Mouse (Mus musculus) frontal cortex, adult 2 months (tissue): ENCODE measurements around the gene Aip. TPM values are rescaled to one million over a fixed set of nuclear protein-coding genes. Genes with fewer than 3 reads are reported as not detected.

Source experiments
- DNase-seq, 2 experiments: peaks; one replicate each; pipeline ENCODE4 v3.0.0; 2022; ENCODE audit warnings: low spot score in 1 of 2; ENCODE audit errors: extremely low spot score in 1 of 2
- polyA plus RNA-seq: library from polyadenylated mRNA; depleted of rRNA; stranded (reverse); fragments of >200 nt; gene quantifications from 2 replicates; pipeline ENCODE4 v1.2.3, GENCODE M21; 2012; rRNA removed

Gene Aip
- 162 and 174 TPM in 2 replicates for polyA plus RNA-seq

DNA sequence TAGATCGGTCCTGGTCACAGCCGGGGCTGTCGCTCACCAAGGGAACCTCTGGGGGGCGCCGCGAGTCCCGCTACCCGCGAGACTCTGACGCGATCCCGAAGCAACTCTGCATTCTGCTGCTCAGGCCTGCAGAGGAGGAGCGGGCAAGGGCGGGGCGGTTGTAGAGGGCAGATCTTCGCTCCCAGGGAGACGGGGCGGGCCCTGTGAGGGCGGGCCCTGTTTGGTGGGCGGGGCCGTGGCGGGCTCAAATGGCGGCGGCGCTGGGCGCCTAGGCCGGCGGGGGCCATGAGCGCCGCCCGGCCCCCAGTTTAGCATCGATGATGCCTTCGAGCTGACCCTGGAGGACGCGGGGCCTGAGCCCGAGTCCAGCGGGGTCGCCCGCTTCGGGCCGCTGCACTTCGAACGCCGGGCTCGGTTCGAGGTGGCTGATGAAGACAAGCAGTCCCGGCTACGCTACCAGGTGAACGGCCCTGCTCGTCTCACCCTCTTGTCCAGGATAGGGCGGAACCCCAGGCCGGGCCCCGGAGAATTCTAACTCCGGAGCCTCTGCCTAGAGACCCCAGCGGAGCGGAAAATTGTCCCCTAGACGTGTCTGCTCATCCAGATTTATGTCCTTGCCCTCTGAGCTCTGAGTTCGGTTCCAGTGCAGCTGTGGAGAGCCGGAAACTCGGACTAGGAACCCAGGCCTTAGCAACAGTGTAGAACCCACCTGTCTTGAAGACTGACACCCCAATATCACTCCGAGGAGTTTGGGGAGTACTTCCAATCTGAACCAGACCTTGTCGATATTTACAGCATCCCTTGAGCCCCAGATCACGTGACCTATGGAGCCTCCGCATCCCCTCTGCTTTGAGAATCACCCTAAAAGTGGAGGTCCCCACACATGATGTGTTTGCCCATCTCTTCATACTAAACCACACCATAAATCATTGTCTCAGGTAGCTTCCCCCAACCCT, at the start of gene Aip:
TSS of gene Aip (minus strand) at position 118 of the 956 bp plus-strand sequence.
- peak; percentile 96 to 98 for DNase-seq

DNA sequence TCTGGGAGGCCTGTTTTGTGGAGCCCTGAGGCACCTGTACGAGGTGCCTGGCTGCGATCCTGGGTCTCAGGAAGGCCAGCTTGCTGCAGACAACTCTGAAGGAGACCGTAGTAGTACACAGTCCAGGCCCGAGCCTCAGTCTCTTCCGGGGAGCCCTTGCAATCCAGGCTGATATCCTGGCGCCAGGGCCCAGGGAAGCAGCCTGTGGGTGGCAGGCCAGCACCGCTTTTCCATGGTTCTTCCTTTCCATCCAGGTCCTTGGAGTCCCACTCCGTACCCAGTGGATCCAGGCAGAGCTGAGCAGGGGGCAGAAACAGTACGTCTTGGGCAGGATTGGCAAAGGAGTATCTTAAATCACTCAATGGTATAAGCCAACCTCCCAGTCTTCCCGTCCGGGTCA, 47.3 kb upstream of the Aip start:
- no peak for DNase-seq

DNA sequence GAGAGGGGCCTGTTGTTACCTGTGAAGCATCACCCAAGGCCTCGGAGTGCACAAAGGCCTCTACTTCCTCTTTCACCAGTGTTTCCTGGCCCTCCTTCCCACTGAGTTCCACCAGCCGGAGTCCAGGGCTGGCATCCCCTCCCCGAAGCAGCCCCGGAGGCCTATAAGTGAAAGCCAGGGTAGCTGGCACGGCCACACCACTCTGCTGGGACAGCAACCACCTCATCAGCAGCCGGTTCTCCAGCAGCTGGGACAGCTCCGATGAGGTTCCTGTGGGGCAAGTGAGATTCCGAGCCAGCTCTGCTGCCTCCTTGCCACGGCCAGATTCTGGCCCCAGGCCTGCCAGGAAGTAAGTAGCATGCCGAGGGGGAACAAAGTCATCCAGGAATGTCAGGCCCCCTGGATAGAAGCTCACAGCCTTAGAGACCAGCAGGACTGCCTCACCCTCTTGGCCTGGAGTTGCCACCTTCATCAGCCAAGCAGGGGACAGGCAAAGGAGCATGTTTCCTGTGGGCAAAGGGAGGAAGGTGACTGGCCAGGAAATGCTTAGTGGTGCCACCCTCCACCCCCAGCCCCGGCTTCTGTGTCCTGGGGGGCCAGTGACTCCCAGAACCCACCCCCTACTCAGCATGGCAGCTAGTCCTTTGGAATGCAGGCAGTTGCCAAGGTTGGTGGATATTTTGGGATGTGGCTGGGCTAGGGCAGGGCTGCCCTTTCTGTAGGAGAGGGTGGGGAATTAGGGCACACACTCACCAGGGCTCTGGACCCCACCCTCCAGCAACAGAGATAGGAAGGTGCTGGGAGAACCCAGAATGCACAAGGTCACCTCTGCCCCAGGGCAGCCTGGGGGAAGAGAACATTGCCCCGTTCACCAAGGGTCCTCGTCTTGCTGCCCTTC, 46.0 kb upstream of the Aip start:
- no peak for DNase-seq

DNA sequence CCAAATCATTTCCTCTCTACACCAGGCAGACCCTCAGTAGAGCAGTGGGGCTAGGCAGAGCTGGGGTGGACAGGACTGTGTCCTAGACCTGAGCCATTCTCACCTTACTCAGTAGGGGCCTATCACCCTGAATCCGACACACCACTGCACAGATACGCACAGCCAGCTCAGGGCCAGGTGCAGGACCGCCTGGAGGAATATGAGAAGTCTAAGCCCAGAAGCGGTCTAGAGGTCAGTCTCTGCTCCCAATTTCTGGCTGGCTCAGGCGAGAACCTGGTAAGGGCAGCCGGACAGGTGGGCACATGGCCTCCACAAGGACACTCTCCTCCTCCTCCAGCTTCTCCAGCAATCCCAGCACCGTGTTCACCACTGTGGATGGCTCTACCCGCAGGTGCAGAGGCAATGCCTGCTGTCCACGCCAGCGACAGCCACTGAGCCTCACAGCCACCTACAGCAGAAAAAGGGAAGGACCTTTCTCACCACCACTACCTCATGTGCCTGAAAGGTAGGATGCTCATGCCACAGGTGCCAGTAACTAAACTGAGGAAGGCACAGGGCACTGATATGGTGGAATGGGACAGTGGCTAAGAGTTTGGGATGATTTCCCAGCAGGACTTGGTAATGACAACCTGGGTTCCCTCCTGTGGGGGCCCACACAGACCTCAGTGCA, 45.2 kb upstream of the Aip start:
- no peak for DNase-seq

DNA sequence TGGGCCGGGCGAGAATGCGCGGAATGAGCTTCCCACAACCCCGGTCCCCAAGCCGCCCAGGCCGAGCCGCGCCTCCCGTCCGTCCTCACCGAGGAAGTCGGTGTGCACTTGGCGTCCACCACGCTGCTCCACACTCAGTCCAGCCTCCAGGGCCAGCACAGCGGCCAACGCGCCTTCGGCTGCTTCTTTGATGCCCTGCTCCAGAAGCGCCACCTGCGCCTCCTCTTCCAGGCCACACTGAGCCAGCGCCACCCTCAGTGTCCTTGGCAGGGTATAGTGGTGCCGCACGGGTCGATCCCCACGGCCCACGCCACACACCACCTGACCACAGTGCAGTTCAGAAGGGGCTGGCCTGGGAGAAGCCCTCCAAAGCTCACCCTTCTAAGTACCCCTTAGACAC, 44.2 kb upstream of the Aip start:
- DNase-seq: no peak

DNA sequence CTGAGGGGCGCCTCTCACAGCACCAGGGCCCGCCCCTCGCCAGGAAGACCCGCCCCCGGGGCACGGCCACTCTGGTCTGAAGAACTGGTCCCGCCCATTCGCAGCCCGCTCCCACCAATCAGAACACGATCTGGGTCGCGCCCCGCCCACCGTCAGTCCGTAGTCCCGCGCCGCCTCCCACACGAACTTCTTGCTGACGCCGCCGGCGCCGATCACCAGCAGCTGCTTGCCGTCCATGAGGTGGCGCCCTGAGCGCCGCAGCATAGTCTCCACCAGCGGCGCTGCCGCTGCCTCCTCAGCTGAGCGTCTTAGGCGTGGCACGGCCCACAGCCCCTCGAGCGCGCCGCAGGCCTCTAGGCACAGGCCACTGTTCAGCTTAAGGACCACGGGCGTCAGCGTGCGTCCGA, 43.7 kb upstream of the Aip start:
- DNase-seq: peak; percentile 98 to 100

DNA sequence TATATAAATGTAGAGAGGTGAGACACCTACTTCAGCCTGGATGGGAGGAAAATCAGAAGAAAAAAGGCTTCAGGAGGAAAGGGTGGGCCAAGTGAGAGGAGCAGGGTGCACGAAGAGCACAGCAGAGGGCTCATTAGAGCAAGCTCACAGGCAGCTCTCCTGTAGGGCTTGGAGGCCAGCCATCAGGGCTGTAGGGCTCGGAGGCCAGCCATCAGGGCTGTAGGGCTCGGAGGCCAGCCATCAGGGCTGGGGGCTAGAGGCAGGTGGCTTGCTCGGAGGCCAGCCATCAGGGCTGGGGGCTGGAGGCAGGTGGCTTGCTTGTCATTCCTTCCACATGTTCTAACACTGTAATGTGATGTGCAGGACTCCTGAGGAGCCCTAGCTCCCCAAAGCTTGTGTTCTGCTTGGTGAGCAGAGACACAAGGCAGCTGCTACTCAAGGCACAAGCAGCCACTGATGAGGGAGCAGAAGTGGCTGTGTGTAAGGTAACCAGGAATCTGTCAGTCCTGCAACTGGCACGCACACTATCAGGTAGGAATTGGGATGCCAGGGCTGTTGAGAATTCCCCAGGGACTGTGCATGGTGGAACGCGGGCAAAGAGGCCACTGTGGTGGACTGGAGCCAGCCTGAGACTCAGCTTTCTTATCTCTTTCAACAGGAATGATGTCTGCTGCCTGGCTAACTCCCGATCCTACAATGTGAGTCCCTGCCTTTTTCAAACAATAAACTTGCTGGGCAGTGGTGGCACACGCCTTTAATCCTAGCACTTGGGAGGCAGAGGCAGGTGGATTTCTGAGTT, 41.2 kb upstream of the Aip start:
- DNase-seq: no peak

DNA sequence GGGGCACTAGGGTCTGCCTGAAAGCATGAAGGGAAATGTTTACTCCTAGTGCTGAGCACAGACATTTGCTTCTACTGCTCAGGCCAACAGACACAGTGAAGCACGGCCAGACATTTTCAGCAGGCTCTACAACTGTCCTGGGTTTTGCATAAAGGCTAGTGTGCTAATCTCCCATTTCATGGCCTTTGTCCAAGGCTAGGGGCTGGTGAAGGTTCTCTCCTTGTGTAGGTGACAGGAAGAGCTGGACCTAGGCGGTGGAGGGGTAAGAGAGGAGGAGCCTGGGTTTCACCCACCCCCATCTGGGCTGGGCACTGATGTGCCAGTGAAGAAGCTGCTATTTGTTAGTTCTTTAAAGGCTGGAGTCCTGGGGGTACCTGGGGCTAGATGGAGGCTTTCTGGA, 39.1 kb upstream of the Aip start:
- no peak for DNase-seq

DNA sequence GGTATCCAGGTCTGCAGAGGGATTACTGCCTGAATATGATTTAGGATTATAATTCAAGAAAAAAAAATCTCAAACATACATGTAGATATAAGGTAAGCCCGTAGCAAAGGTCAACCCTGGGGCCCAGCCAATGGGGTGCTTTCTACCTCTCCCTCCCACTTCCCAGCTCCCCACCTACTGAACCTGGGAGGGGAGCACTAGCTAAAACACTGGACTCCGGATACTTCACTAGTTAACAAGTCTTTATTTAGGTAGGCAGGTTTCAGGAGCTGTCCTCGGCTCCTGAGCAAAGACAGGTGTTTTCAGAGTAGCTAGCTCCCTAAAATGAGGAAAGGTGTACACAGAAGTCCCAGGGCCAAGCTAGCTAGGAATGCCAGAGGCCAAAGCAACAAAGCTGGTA, 38.4 kb upstream of the Aip start:
- DNase-seq: no peak

DNA sequence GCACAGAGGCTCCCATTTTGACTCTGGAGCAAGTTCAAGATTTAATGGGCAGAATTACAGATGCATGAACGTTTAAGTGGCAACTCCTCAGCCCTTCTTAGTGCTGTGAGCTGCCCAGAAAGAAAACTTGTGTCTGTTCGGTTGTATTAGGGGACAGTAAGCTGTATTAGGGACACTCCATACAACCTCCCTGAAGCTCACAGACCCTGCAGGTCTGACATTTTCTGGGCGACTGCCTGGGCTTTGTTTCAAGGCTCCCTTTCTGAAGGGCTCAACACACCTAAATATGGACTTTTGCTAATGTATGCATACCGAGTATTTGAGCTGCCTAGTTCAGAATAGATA, 37.9 kb upstream of the Aip start:
- DNase-seq: no peak

DNA sequence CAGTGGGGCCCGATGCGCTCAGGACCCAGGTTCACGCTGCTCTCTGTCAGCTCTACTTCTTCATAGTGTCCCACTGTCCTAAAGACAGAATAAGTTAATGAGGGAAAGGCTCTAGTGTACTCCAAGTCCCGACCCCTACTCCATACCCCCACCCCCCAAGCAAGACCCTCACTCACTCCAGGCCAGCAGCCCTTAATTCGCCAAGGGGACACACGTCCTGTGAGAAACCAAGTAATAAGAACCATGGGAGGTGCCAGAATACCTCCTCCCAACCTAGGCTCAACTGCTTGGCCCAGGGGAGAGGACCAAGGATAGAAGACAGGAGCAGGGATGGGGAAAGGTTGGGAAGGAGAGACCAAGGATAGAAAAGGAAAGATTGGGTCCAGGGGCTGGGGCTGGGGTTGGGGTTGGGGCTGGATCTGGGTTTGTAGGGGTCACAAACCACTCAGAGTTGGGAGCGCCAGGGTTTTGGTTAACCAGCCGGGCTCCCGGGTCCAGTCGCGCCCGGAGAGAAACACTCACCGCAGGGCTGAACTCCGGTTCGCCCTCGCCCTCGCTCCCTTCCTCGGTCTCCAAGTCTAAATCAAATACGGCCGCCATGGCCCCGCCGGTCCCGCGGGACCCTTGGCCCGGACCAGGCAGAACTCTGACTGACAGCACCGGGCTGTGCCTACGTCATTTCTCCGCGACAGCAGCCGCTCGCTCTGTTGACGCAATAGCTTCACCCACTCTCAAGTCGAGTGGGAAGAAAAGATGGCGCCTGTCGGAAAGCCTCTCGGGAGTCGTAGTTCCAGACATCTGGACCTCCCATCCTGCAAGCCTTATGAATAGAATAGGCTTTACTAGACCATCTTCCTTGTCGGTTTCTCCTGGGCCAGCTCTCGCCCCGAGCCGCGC, 37.2 kb upstream of the Aip start, which contains the start of gene Rps6kb2:
TSS of gene Rps6kb2 (minus strand) at position 709 of the 897 bp plus-strand sequence.
- peak; percentile 97 to 99 for DNase-seq

DNA sequence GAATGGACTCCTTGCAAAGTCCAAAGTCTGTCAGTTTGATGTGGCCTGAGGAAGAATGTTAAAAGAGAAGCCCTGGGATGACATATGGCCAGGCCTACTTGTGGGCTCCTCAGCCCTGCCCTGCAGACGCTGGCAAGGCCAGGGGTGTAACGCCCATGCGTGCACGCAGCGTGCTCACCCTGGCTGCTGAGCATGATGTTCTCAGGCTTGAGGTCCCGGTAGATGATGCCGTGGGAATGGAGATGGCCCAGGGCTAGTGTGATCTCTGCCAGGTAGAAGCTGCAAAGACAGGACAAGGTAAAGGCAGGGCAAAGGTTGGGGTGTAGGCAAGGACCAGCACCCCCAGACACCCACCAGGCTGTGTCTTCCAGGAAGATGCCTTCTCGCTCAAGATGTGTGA, 33.4 kb upstream of the Aip start:
- DNase-seq: no peak

DNA sequence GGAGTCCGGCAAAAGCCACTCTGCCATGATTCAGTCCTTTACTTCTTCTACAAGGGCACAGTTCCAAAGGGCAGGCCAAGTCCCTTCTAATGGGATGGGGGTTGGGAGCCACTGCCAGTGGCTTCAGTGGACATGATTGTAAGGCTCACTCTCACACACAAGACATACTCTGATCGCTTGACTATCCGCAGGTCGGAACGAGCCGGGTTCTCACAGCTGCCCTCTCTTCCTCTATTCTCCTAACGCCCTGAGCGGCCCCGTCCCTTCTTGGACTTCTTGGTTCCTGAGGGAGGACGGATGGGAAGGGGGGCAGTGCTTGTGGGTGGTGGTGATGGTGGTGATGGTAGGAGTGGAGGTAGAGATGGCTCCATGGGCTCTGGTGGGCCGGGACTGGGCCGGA, 31.1 kb upstream of the Aip start:
- no peak for DNase-seq

DNA sequence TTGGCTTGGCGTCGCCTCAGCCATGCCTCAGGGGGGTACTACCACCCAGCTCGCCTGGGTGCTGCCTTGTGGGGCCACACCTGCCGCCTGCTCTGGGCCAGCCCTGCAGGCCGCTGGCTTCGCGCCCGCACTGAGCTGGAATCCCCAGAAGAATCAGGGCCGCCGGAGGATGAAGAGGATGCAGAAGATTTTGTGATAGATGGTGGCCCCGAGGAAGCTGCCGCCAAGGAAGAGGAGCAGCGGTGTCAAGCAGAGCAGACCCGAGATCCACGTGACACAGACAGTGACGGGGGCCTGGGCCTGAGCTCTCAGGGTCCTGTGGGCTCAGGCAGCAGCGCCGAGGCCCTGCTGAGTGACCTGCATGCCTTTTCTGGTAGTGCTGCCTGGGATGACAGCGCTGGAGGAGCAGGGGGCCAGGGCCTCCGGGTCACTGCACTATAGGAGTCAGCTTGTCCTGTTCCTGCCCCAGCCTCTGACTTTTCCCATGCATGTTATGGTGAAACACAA, 30.5 kb upstream of the Aip start:
- DNase-seq: no peak

DNA sequence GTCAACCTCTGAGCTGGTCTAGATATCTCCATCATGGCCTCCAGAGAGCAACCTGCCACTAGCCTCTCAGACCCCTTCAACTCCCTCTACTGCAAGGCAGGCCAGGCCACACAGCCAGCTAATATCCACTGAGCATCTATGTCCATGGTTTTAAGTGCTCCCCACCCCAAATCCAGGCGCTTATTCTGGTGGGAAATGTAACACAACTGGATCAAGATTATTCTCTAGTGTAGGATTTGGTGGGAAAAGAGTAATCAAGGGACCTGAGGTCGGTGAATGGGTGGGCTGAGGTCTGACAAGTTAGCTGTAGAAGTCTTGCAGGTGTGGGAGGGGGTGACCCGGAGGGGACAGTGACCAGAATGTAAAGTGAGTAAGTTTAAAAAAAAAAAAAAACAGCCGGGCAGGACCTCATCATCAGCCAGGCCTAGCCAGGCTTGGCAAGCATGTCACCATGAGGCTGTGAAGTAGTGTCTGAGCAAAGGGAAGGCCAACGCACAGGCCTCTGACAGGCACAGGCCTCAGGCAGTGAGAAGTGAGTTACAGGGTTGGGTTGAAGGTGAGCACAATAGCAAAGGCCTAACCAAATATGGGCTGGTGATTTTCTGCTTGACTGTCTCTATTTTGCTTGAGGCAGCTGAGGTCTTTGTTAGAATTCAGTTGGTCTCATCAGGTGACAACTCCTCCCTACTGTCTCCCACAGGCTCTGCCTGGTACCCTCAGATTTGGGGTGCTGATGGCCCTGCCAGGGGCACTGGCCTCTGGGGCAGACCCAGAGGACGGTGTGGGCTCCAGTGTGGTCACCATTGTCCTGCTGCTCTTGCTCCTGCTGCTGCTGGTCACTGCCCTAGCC, 29.8 kb upstream of the Aip start:
- DNase-seq: no peak

DNA sequence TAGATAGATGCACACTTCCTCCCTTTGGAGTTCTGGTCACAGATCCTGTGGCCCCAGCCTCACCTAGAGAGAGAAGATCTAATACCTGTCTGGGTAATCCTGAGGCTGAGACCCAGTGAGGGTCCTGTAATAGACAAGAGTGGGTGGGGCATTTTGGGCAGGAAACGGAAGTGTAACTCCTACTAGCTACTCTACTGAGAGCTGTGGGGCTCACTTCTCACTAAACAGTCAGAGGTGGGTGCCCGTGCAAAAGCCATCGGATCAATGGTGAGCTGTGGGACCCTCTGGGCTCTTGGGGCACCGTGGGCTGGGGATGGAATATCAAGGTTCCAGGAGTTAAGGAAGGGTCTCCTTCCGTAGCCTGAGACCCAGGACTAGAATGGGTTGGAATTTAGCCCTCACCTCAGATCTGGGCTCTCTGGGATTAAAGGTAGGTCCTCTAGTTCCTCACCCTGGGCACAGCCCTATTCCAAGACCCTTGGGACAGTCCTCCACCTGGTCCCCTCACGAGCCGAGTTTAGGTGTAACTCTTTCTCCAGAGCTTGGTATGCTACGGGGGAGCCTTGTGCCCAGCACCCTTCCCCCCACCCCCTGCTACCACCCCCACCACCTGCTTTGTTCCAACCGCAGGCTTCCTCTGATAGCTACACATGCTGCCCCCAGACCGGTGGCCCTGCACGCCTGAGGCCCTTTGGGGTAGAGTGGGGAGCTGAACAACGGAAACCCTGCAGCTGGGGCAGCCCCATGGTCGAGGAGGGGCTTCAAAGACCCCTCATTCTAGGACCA, 29.0 kb upstream of the Aip start:
- no peak for DNase-seq

DNA sequence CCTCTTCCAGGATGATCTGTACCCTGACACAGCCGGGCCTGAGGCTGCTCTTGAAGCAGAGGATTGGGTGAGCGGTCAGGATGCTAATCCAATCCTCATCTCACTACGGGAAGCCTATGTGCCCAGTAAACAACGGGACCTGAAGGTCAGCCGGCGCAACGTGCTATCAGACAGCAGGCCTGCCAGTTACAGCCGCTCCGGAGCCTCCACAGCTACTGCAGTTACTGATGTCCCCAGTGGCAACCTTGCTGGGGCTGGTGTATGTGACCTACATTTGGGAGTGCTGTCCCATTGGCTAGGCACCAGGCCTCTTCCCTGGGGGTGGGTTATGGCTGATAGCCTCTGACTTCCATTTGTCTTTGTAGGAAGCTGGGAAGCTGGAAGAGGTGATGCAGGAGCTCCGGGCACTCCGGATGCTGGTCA, 27.6 kb upstream of the Aip start, which contains the start of gene Ptprcap:
TSS of gene Ptprcap (plus strand) at position 373 of the 423 bp plus-strand sequence.
- no peak for DNase-seq
